Mouse (Mus musculus) Patski (cell line): ENCODE measurements around the gene Cldn18. TPM values are rescaled to one million over a fixed set of nuclear protein-coding genes. Genes with fewer than 3 reads are reported as not detected.

Experiments used
- ATAC-seq: fragments of 100-300 bp; one replicate; pipeline ENCODE4 v1.8.0; 2021
- CTCF ChIA-PET: fragments of 350-600 bp; sonication (Branson Sonifier 250); formaldehyde crosslinking; loops from one replicate; lab custom pipeline; 2022; ENCODE audit warnings: inconsistent platforms; lab: Charles Lee
- POLR2A ChIA-PET: fragments of 350-600 bp; sonication (Branson Sonifier 250); formaldehyde crosslinking; loops from one replicate; lab custom pipeline; 2022; ENCODE audit warnings: antibody characterized with exemption, inconsistent platforms; lab: Charles Lee
- DNase-seq: peaks from one replicate; pipeline ENCODE4 v3.0.0-alpha.2; 2011; ENCODE audit warnings: low read depth, low spot score
- H3K27me3 ChIP-seq: fragments of 371-371 bp; one replicate; pipeline ENCODE4 v1.5.1; 2021
- CTCF ChIP-seq: fragments of 100-300 bp; IDR thresholded peaks from one replicate; pipeline ENCODE4 v1.5.1; 2021
- in situ Hi-C: fragments of 300-500 bp; cut with MboI; formaldehyde crosslinking; loops from 3 replicates; pipeline ENCODE4 v1.11.1; 2018; ENCODE audit warnings: low pct_unique_long_range_greater_than_20kb, mixed read lengths
- polyA plus RNA-seq: library from polyadenylated mRNA; unstranded; gene quantifications from one replicate; pipeline ENCODE4 v1.2.3, GENCODE M21; 2021

Cldn18 gene
- polyA plus RNA-seq, 1 experiment from 2014 or later: not detected

- ChIA-PET CTCF (interaction anchor here (1.5 to 1.7 kb wide), 2 partner anchors 11 to 14 kb away, joined by 5 to 6 read pairs; no protein-coding TSS in a partner anchor), POLR2A (no interaction called here)
- ATAC-seq: no peak
- no peak for TF ChIP-seq CTCF
- no peaks in the 10 kb centered on the region for H3K27me3 ChIP-seq
- DNase-seq: no peak
- in situ Hi-C loops: no loop called here
Measured at GRCm38 (mm10) chr9:99646102-99646501, 71.0 kb downstream of the Cldn18 start.

- DNase-seq: no peak
- H3K27me3 ChIP-seq: no peaks in the 10 kb centered on the region
- no peak for TF ChIP-seq CTCF
- in situ Hi-C loops: no loop called here
- no peak for ATAC-seq
- ChIA-PET POLR2A (no interaction called here), CTCF (interaction anchor here (1.7 kb wide), 1 partner anchor 10 kb away, joined by 5 read pairs; no protein-coding TSS in a partner anchor)
Measured at GRCm38 (mm10) chr9:99645416-99645815, 71.7 kb downstream of the Cldn18 start.

- in situ Hi-C loops: no loop called here
- DNase-seq (no peak), ATAC-seq (no peak)
- no peak for TF ChIP-seq CTCF
- no peaks in the 10 kb centered on the region for H3K27me3 ChIP-seq
- ChIA-PET CTCF (no interaction called here), POLR2A (interaction anchor here (0.6 kb wide), 1 partner anchor 10 kb away, joined by 3 read pairs; no protein-coding TSS in a partner anchor)
Measured at GRCm38 (mm10) chr9:99639957-99640356, 77.1 kb downstream of the Cldn18 start.

Other genes with a start within 250 kb of the Cldn18 start
- 22.6 TPM for gene Armc8, start 148.4 kb downstream of the Cldn18 start, polyA plus RNA-seq
- 18.6 TPM for gene Dbr1, start 141.5 kb downstream of the Cldn18 start, polyA plus RNA-seq
- gene A4gnt, start 104.8 kb downstream of the Cldn18 start, polyA plus RNA-seq: not detected
- gene Dzip1l, start 87.8 kb downstream of the Cldn18 start, polyA plus RNA-seq: 27.8 TPM
- not detected for gene Sox14, start 158.9 kb upstream of the Cldn18 start, polyA plus RNA-seq